Mouse (Mus musculus): Measurements from ENCODE around the gene Nrl.

Nrl gene

DNA sequence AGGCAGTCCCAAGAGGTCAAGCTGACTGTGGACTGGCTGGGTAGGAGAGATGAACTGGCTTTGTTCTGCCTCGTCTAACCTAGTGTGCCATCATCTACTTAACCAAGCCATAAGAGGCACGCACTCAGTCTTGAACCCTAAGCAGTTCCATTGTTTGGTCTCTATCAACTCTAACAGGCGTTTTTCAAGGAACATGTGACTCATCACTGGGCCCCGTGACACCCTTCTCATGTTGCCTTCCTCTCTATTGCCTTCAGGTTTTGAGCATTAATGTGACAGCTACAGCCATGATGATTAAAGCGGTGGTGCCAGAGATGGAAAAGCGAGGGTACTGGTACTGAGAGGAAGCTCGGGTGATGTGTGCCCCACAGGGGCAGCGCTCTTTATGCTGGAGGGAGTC lies 37.9 kb downstream of the Nrl start:
- DNase-seq (ENCODE audit: low spot score in 2 of 2) = no peak

DNA sequence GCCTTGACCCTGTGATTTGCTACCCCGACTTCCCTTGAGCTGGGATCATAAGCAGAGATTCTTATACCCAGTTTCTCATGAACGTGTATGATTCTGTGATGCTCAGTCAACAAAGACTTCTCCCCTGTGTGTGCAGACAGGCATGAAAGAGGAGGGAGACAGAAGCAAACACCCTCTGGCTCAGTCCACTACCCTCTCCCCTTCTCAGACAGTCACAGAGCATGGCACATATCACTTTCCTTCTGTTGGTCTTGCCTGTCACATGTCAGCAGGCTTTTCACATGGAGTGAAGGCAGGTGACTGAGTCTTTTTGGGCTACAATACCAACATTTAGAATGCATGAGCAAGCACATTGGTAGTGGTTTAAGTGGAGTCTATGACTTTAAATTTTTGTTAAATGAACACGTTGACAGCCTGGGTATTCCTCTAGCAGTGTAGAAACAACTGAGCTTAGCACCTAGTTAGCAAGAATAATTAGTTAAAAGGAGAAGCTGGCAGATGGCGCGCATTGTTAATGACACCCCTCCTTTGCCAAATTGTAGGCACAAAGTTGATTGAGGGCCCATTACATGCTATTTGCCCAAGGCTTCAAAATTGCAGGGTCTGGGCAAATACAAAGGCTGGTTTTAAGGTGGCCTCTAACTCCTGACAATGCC lies 40.2 kb downstream of the Nrl start:
- no peak for DNase-seq (ENCODE audit: low spot score in 2 of 2)

- no peak for DNase-seq (ENCODE audit: low spot score in 2 of 2)
Measured at GRCm38 (mm10) chr14:55479629-55480028, 45.2 kb downstream of the Nrl start.

DNA sequence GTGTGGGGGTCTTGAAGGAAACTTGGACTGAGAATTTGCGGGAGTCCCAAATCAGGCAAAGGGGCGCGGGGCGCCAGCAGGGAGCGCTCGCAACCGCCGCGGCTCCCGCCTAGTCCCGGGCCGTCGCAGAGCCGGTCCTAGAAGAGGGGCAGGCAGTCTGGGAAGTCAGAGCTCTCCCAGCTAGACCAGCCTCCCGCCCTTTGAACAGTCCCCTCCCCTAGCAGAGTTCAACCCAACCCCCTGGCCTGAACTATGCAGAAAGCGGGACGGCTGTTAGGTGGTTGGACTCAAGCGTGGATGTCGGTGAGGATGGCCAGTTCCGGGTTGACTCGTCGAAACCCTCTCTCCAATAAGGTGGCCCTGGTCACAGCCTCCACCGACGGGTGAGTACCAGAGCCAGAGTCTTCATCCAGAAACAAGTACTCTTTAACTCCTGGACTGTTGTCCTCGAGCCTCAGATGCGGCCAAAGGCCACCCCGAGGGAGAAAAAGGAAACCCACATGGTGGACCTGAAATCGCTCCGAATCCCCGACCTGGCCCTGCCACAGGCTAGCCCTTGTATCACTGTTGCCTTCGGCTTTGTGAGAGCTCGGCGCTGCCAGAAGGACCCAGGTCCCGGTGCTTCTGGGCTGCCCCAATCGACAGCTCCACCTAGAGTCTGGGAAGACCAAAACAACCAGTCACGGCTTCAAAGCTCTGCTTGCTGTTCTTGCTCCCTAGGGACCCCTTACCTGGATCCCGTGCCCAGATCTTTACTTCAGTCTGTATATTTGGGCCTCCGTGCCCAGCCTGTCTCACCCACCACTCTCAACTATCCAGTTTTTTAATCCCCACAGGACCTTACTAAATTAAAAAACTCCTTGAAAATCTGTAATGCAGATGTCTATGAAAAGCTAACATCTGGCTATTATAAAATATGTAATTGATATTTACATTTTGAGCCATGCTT lies 45.9 kb downstream of the Nrl start, which contains the start of gene Dhrs4:
TSS of gene Dhrs4 (plus strand) at position 108 of the 949 bp plus-strand sequence.
- DNase-seq (ENCODE audit: low spot score in 2 of 2) = peak in 1 of 2 experiments; percentile 68

- DNase-seq (ENCODE audit: low spot score in 2 of 2) = no peak
Measured at GRCm38 (mm10) chr14:55477829-55478228, 47.0 kb downstream of the Nrl start.

GRCm38 (mm10) chr14:55477421-55477820 lies 47.4 kb downstream of the Nrl start:
- no peak for DNase-seq (ENCODE audit: low spot score in 2 of 2)

GRCm38 (mm10) chr14:55475654-55476053 lies 49.1 kb downstream of the Nrl start:
- no peak for DNase-seq (ENCODE audit: low spot score in 2 of 2)

DNA sequence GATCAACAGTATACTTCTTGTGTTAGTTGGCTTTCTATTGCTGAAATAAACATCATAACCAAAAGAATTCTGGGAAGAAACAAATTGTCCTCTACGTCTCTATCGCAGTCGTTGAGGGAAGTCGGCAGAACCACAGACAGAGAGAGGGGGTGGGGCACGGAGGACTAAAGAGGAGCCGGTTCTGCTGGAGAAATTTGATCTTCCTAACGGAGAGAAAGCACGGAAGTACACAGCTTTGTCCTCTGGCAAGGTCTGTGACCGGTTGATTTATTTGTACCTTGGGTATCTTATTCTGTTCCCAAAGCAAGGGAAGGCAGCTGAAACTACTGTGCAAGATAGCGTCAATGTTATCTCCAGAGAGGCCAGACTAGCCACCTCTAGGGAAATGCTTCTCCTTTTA lies 54.0 kb downstream of the Nrl start:
- no peak for DNase-seq (ENCODE audit: low spot score in 2 of 2)

DNA sequence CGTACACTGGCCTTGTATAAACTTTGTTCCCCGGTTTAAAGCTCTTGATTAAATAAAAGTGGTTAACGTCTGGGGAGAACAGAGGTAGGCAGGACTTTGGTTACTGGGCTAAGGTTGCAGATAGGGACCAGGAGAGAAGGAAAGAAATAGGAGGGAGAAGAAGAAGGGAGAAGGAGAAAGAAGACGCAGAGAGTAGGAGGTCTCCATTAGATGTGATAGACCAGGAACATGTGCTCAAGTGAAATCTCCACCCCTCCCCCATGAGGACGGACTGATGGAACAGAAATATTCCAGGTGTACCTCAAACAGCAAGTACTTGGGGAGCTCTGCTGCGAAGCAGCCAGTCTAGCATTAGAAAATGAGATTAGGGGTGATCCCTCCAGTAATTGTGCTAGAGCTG lies 55.0 kb downstream of the Nrl start:
- no peak for DNase-seq (ENCODE audit: low spot score in 2 of 2)

DNA sequence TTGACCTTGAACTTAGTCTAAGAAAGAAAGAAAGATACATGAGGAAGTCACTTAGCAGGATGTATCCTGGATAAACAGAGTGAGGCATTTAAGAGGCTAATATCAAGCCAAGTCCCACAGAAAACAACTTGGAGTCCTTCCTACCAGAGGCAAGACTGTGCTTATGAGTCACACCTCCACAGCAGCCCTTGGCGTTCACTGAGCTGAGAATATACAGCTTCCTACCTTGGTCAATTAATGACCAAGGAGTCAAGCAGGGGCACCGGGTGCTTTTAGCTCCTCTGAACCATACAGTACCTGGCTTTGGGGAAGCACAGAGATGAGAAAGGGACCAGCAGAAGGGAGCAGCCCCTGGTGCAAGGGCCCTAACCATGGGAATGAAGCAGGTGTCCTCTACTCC lies 55.7 kb downstream of the Nrl start:
- no peak for DNase-seq (ENCODE audit: low spot score in 2 of 2)

Data from cerebellum, postnatal 4 days (tissue).